Mouse (Mus musculus) C2C12 (cell line): Measurements from ENCODE around the gene Olfr462. TPM values are rescaled to one million over a fixed set of nuclear protein-coding genes. Genes with fewer than 3 reads are reported as not detected.

Source experiments
- H3K27me3 ChIP-seq: one replicate; pipeline ENCODE4 v1.6.1; 2011; ENCODE audit not compliant: control insufficient read depth, insufficient read depth, insufficient read length
- H3K36me3 ChIP-seq: one replicate; pipeline ENCODE4 v1.6.1; 2011; ENCODE audit not compliant: control insufficient read depth, insufficient read depth
- H3K4me3 ChIP-seq: one replicate; pipeline ENCODE4 v1.5.1; 2011; ENCODE audit warnings: mild to moderate bottlenecking, control low read depth; ENCODE audit not compliant: poor library complexity, insufficient read depth, severe bottlenecking
- H3K79me2 ChIP-seq: one replicate; pipeline ENCODE4 v1.6.1; 2011; ENCODE audit not compliant: control insufficient read depth, insufficient read depth
- H3K79me3 ChIP-seq: one replicate; pipeline ENCODE4 v1.6.1; 2011; ENCODE audit warnings: low read depth, control low read depth
- H3ac ChIP-seq: one replicate; pipeline ENCODE3; 2011; ENCODE audit warnings: low read depth; ENCODE audit not compliant: control insufficient read depth, insufficient read length
- CEBPB ChIP-seq: IDR thresholded peaks from one replicate; pipeline ENCODE4 v1.6.1; 2011; ENCODE audit warnings: low read depth, mild to moderate bottlenecking, control low read depth, moderate library complexity
- CTCF ChIP-seq: IDR thresholded peaks from one replicate; pipeline ENCODE4 v1.5.1; 2011; ENCODE audit not compliant: control insufficient read depth, insufficient read depth, insufficient read length
- FOSL1 ChIP-seq: IDR thresholded peaks from one replicate; pipeline ENCODE4 v1.8.0; 2011; ENCODE audit warnings: mild to moderate bottlenecking, low read length; ENCODE audit not compliant: poor library complexity, insufficient read depth, severe bottlenecking
- MAX ChIP-seq: IDR thresholded peaks from one replicate; pipeline ENCODE4 v1.6.1; 2011; ENCODE audit warnings: mild to moderate bottlenecking, control low read depth
- MYOD1 ChIP-seq: IDR thresholded peaks from one replicate; pipeline ENCODE4 v1.6.1; 2011; ENCODE audit warnings: low read depth; ENCODE audit not compliant: control insufficient read depth, insufficient read length
- MYOG ChIP-seq: IDR thresholded peaks from one replicate; pipeline ENCODE4 v1.6.1; 2011; ENCODE audit not compliant: control insufficient read depth, insufficient read length; ENCODE audit errors: extremely low read depth
- USF1 ChIP-seq: IDR thresholded peaks from one replicate; pipeline ENCODE4 v1.6.1; 2011; ENCODE audit warnings: low read depth, mild to moderate bottlenecking, control low read depth, moderate library complexity
- polyA plus RNA-seq: library from polyadenylated mRNA; unstranded; fragments of >200 nt; fragmentation: generic; extraction: Trizol; gene quantifications from one replicate; pipeline ENCODE4 v1.2.1, GENCODE M21; 2012; ENCODE audit warnings: missing spikeins

Gene Olfr462
- polyA plus RNA-seq, 1 experiment: not detected

DNA sequence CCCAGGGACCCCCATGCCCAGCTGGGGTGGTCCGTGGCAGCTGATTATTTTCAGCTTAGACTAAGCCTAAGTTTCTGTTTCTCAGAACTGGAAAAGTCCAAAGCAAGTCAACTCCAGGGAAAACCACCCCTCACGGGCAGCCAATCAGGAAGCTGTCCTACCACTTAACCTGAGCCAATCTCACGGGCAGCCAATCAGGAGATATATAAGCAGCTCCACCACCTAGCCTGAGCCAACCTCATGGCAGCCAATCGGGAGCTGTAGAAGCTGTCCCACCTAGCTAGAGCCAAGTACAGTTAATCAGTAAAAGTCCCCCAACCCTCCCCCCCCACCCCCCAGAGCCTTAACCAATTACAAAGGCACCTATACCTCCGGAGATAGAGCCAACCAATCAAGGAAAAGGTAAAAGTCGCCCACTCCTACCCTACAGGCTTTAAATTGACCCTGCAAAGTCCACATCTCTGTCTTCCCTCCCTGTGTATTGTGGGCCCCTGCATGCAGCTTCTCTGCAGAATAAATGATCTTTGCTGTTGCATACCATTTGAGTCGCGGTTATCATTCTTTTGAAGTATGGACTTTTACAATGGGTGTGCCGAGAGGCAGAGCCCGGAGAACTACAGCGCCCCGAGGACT lies 45.0 kb downstream of the Olfr462 start:
- no peak overlapping the region for H3K4me3 ChIP-seq
- TF ChIP-seq MAX (no peak), CEBPB (no peak), MYOG (no peak), FOSL1 (no peak), CTCF (no peak), USF1 (no peak), MYOD1 (no peak)
- no peaks in the 10 kb centered on the region for H3K79me3 ChIP-seq
- no peaks in the 10 kb centered on the region for H3K36me3 ChIP-seq
- no peak overlapping the region for H3ac ChIP-seq
- no peaks in the 10 kb centered on the region for H3K79me2 ChIP-seq
- H3K27me3 ChIP-seq: peaks cover 6% of the 10 kb centered on the region

GRCm38 (mm10) chr11:87841436-87841835 lies 50.6 kb downstream of the Olfr462 start:
- Histone ChIP-seq H3K79me2 (no peaks in the 10 kb centered on the region), H3K4me3 (no peak overlapping the region), H3K27me3 (peaks cover 24% of the 10 kb centered on the region), H3ac (no peak overlapping the region), H3K36me3 (no peaks in the 10 kb centered on the region), H3K79me3 (no peaks in the 10 kb centered on the region)
- TF ChIP-seq MYOG: no peak

GRCm38 (mm10) chr11:87840676-87841075 lies 51.4 kb downstream of the Olfr462 start:
- Histone ChIP-seq H3K79me3 (no peaks in the 10 kb centered on the region), H3K27me3 (peaks cover 27% of the 10 kb centered on the region), H3K36me3 (no peaks in the 10 kb centered on the region), H3ac (no peak overlapping the region), H3K4me3 (no peak overlapping the region), H3K79me2 (no peaks in the 10 kb centered on the region)
- TF ChIP-seq MYOD1 (no peak), CTCF (no peak), MYOG (no peak), FOSL1 (no peak), CEBPB (no peak), MAX (no peak), USF1 (no peak)

Other genes starting within 250 kb of the Olfr462 start
- not detected for gene Rnf43, start 229.5 kb downstream of the Olfr462 start, polyA plus RNA-seq
- 214 TPM for gene Supt4a, start 154.7 kb downstream of the Olfr462 start, polyA plus RNA-seq
- gene Tspoap1, start 131.7 kb downstream of the Olfr462 start, polyA plus RNA-seq: not detected
- not detected for gene Mpo, start 98.7 kb downstream of the Olfr462 start, polyA plus RNA-seq
- not detected for gene Lpo, start 64.0 kb downstream of the Olfr462 start, polyA plus RNA-seq
- 5.8 TPM for gene Mks1, start 39.1 kb downstream of the Olfr462 start, polyA plus RNA-seq
- gene Epx, start 16.7 kb downstream of the Olfr462 start, polyA plus RNA-seq: not detected
- gene Olfr463, start 5.1 kb upstream of the Olfr462 start, polyA plus RNA-seq: not detected
- not detected for gene Olfr464, start 28.7 kb upstream of the Olfr462 start, polyA plus RNA-seq
- gene Dynll2, start 95.3 kb upstream of the Olfr462 start, polyA plus RNA-seq: 75.1 TPM
- gene Srsf1, start 155.1 kb upstream of the Olfr462 start, polyA plus RNA-seq: 143 TPM
- gene Vezf1, start 176.0 kb upstream of the Olfr462 start, polyA plus RNA-seq: 13.3 TPM
- 16.2 TPM for gene Cuedc1, start 205.8 kb upstream of the Olfr462 start, polyA plus RNA-seq